Mouse (Mus musculus): ENCODE measurements at regions not wholly inside any gene's neighbourhood (a gene's known extent, or its start where the extent isn't known, plus 50 kb on each side); places are given as distances from the start of the nearest gene placed in this dataset.

GRCm38 (mm10) chr5:111677847-111678311 lies 55.8 kb upstream of the Gm26897 start:
- Histone ChIP-seq H3K27ac (ENCODE audit: insufficient read depth, low read depth, low read length) (no peak overlapping the region), H3K4me1 (ENCODE audit: control insufficient read depth, insufficient read depth, insufficient read length, low read length) (peaks cover 4% of the 10 kb centered on the region; the same call in 1 of the 2 replicates), H3K27me3 (ENCODE audit: control insufficient read depth, insufficient read depth, low read length) (no peaks in the 10 kb centered on the region), H3K4me3 (ENCODE audit: low read depth, low read length) (no peak overlapping the region), H3K36me3 (ENCODE audit: control insufficient read depth, insufficient read depth, low read length) (no peaks in the 10 kb centered on the region)
- 74% methylated on average over 6 of the region's 6 CpGs for WGBS
- TF ChIP-seq CTCF (IDR thresholded peaks at IDR 0.05; ENCODE audit: extremely low read depth, insufficient read length, insufficient replicate concordance, low read depth, low read length) (no peak), POLR2A (IDR thresholded peaks at IDR 0.05; ENCODE audit: low read depth, low read length) (no peak)

DNA sequence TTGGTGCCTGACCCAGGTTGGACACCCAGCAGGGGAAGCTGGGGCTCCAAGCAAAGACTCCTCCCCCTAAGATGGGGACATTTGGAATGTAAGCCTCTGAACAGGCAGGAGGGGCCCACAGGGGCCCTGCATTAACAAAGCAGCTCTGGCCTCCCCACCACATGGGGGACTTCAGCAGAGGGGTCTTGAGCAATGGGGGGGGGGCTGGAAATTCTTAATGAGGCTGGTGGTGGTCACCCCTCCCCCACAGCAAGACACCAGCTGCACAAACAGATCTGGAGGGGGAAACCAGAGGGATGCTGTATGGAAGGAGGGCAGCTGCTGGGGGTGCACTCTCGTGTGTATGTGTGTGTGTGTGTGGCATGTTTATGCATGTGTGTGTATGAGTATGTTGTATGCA lies 55.2 kb upstream of the Gm26897 start:
- peaks cover 4% of the 10 kb centered on the region; the same call in 1 of the 2 replicates for H3K4me1 ChIP-seq (ENCODE audit: control insufficient read depth, insufficient read depth, insufficient read length, low read length)
- H3K4me3 ChIP-seq (ENCODE audit: low read depth, low read length) = no peak overlapping the region
- TF ChIP-seq POLR2A (IDR thresholded peaks at IDR 0.05; ENCODE audit: low read depth, low read length) (no peak), CTCF (IDR thresholded peaks at IDR 0.05; ENCODE audit: extremely low read depth, insufficient read length, insufficient replicate concordance, low read depth, low read length) (no peak)
- H3K27me3 ChIP-seq (ENCODE audit: control insufficient read depth, insufficient read depth, low read length) = no peaks in the 10 kb centered on the region
- no peak overlapping the region for H3K27ac ChIP-seq (ENCODE audit: insufficient read depth, low read depth, low read length)
- H3K36me3 ChIP-seq (ENCODE audit: control insufficient read depth, insufficient read depth, low read length) = no peaks in the 10 kb centered on the region
- 33% methylated on average over 1 of the region's 1 CpGs for WGBS

DNA sequence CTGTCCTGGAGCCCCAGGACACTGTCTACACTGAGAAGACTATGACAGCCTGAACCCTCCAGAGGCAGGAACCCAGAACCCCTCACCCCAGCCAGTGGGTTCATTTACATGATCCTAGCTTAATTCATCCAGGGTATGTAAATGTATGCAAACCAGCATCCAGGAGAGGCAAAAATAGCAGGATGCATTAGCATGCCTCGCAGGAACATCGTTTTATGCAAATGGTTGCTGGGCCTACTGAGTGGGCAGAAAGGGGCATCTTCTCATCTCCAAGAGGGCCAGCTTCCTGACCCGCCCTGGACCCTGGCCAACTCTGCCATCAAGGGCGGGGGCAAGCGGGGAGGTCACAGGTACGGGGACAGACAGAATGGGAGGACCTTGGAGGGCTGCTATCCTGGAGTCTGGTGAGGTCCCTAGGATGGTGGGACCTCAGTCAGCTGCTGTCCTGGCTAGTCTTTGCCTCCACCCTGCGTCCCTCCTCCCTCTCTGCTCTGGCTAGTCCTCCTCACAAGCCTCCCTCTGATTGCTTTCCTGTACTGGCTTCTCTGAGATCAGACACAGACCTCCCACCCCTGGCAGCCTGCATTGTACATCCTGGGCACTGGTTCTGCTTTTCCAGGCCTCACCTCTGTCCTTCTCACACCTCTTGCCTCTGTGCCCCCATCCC lies 52.2 kb upstream of the Gm26897 start:
- no peaks in the 10 kb centered on the region for H3K4me1 ChIP-seq (ENCODE audit: control insufficient read depth, insufficient read depth, insufficient read length, low read length)
- no peak overlapping the region for H3K4me3 ChIP-seq (ENCODE audit: low read depth, low read length)
- no peaks in the 10 kb centered on the region for H3K36me3 ChIP-seq (ENCODE audit: control insufficient read depth, insufficient read depth, low read length)
- TF ChIP-seq CTCF (IDR thresholded peaks at IDR 0.05; ENCODE audit: extremely low read depth, insufficient read length, insufficient replicate concordance, low read depth, low read length) = no peak
- no peak for TF ChIP-seq POLR2A (IDR thresholded peaks at IDR 0.05; ENCODE audit: low read depth, low read length)
- no peaks in the 10 kb centered on the region for H3K27me3 ChIP-seq (ENCODE audit: control insufficient read depth, insufficient read depth, low read length)
- H3K27ac ChIP-seq (ENCODE audit: insufficient read depth, low read depth, low read length) = no peak overlapping the region
- WGBS = 51% methylated on average over 7 of the region's 7 CpGs

DNA sequence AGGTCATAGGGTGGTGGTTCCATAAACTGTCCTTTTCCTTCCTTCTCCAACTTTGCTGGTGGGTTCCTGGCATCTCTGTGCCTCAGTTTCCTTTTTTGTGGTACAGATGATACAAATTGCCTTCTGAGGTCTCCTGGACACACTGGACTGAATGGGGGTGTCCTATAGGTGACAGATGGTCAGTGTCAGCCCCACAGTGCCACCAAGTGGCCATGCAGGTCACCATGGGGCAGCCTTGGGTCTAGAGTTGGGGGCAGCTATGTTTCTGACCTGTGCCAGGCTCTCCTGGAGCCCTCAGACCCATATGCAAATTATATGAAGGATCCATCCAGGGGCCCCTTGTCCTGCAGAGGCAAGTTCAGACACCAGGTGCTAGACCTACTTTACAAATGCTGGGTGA lies 50.8 kb upstream of the Gm26897 start:
- H3K4me1 ChIP-seq (ENCODE audit: control insufficient read depth, insufficient read depth, insufficient read length, low read length) = no peaks in the 10 kb centered on the region
- no peaks in the 10 kb centered on the region for H3K27me3 ChIP-seq (ENCODE audit: control insufficient read depth, insufficient read depth, low read length)
- no peak overlapping the region for H3K27ac ChIP-seq (ENCODE audit: insufficient read depth, low read depth, low read length)
- no peaks in the 10 kb centered on the region for H3K36me3 ChIP-seq (ENCODE audit: control insufficient read depth, insufficient read depth, low read length)
- H3K4me3 ChIP-seq (ENCODE audit: low read depth, low read length) = no peak overlapping the region
- TF ChIP-seq POLR2A (IDR thresholded peaks at IDR 0.05; ENCODE audit: low read depth, low read length) = no peak
- TF ChIP-seq CTCF (IDR thresholded peaks at IDR 0.05; ENCODE audit: extremely low read depth, insufficient read length, insufficient replicate concordance, low read depth, low read length) = peak; percentile 45; the same call in 1 of the 2 replicates

All from small intestine, adult 2 months (tissue).